Mouse (Mus musculus) neural tube, embryonic 12.5 days (tissue): ENCODE measurements around the gene Sec22a. TPM values are rescaled to one million over a fixed set of nuclear protein-coding genes. Genes with fewer than 3 reads are reported as not detected.

Experiments
- ATAC-seq: fragments of 200-750 bp; cut with Nextera tagmentation; 2 replicates; pipeline ENCODE4 v1.8.0; 2017; ENCODE audit warnings: low read depth, mild to moderate bottlenecking, moderate TSS enrichment, moderate library complexity; ENCODE audit not compliant: low FRiP score
- H3K27ac ChIP-seq: fragments of 300-500 bp; sonication (generic); 2 replicates; pipeline ENCODE4 v1.5.1; 2016
- H3K27me3 ChIP-seq: fragments of 300-500 bp; sonication (generic); replicated peaks from 2 replicates; pipeline ENCODE4 v1.6.1; 2016; ENCODE audit warnings: mild to moderate bottlenecking
- H3K36me3 ChIP-seq: fragments of 300-500 bp; sonication (generic); 2 replicates; pipeline ENCODE4 v1.6.1; 2016; ENCODE audit warnings: mild to moderate bottlenecking
- H3K4me1 ChIP-seq: fragments of 300-500 bp; sonication (generic); 2 replicates; pipeline ENCODE4 v1.6.1; 2016
- H3K4me2 ChIP-seq: fragments of 300-500 bp; sonication (generic); replicated peaks from 2 replicates; pipeline ENCODE4 v1.6.1; 2016; ENCODE audit warnings: mild to moderate bottlenecking
- H3K4me3 ChIP-seq: fragments of 300-500 bp; sonication (generic); 2 replicates; pipeline ENCODE4 v1.5.1; 2016
- H3K9ac ChIP-seq: fragments of 300-500 bp; sonication (generic); 2 replicates; pipeline ENCODE4 v1.6.1; 2016; ENCODE audit warnings: mild to moderate bottlenecking
- H3K9me3 ChIP-seq: fragments of 300-500 bp; sonication (generic); 2 replicates; pipeline ENCODE4 v1.6.1; 2016; ENCODE audit warnings: mild to moderate bottlenecking
- WGBS: fragments of 180-500 bp; shearing (Covaris S2); methylation state at CpG from one replicate; pipeline ENCODE4 v1.1.7; 2016; 5-methylcytosine and 5-hydroxymethylcytosine counted together
- polyA plus RNA-seq: library from polyadenylated mRNA; unstranded; fragments of >200 nt; fragmentation: Nextera tagmentation; extraction: Ambion mirVana; gene quantifications from 2 replicates; pipeline ENCODE4 v1.2.1, GENCODE M21; 2016

Sec22a gene
- polyA plus RNA-seq, 1 experiment from 2014 or later = 35.3 TPM

DNA sequence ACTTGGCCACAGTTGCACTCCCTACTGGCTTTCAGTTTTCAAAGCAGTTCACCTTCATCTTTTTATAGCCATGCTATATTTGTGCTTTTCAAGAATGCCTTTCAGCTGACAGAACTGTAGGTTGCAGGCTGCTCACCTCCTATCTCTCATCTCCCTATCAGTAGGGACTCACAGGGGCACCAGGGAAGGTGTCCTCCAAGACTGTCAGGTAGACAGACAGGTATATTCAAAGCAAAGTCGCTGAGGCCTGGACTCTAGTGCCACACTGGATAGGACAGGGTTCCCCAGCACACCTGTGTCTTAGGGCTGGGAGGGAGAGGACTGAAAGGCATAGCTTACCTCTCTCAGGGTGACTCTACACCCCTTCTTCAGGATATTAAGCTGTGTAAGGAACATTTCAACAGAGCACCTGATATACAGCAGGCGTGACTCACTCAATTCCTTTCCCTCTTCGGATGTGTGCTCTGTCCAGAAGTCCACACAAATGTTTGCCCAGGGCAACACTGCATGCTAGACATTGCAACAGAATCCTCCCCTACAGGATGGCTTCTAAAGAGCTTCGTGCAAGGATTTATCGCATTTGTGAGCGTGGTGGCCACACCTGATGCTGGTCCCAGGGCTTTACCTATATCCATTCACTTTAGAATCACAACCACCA is 55.1 kb downstream of the Sec22a start:
- Histone ChIP-seq H3K36me3 (peaks cover 14% of the 10 kb centered on the region), H3K4me2 (no peak overlapping the region), H3K4me1 (no peaks in the 10 kb centered on the region), H3K4me3 (no peak overlapping the region), H3K9me3 (no peaks in the 10 kb centered on the region), H3K9ac (no peak overlapping the region), H3K27ac (no peak overlapping the region), H3K27me3 (no peaks in the 10 kb centered on the region)
- no peak for ATAC-seq
- 92% methylated on average over 6 of the region's 6 CpGs for WGBS

- no peaks in the 10 kb centered on the region for H3K27me3 ChIP-seq
- H3K9ac ChIP-seq = no peak overlapping the region
- H3K27ac ChIP-seq = no peak overlapping the region
- H3K9me3 ChIP-seq = no peaks in the 10 kb centered on the region
- WGBS = 86% methylated on average over 6 of the region's 6 CpGs
- no peak overlapping the region for H3K4me3 ChIP-seq
- peaks cover 19% of the 10 kb centered on the region for H3K36me3 ChIP-seq
- no peak for ATAC-seq
- no peaks in the 10 kb centered on the region for H3K4me1 ChIP-seq
- no peak overlapping the region for H3K4me2 ChIP-seq
Measured at GRCm38 (mm10) chr16:35308016-35308415, 55.7 kb downstream of the Sec22a start.

GRCm38 (mm10) chr16:35307331-35307730 is 56.4 kb downstream of the Sec22a start:
- WGBS = 73% methylated on average over 2 of the region's 2 CpGs
- H3K9me3 ChIP-seq = no peaks in the 10 kb centered on the region
- no peak overlapping the region for H3K9ac ChIP-seq
- no peak for ATAC-seq
- no peak overlapping the region for H3K4me3 ChIP-seq
- H3K27ac ChIP-seq = no peak overlapping the region
- H3K4me1 ChIP-seq = no peaks in the 10 kb centered on the region
- H3K27me3 ChIP-seq = no peaks in the 10 kb centered on the region
- no peak overlapping the region for H3K4me2 ChIP-seq
- H3K36me3 ChIP-seq = peaks cover 22% of the 10 kb centered on the region

- WGBS = 86% methylated on average over 2 of the region's 2 CpGs
- no peak overlapping the region for H3K9ac ChIP-seq
- H3K9me3 ChIP-seq = no peaks in the 10 kb centered on the region
- H3K4me3 ChIP-seq = no peak overlapping the region
- H3K4me1 ChIP-seq = no peaks in the 10 kb centered on the region
- H3K27ac ChIP-seq = no peak overlapping the region
- no peak for ATAC-seq
- no peak overlapping the region for H3K4me2 ChIP-seq
- peaks cover 25% of the 10 kb centered on the region for H3K36me3 ChIP-seq
- no peaks in the 10 kb centered on the region for H3K27me3 ChIP-seq
Measured at GRCm38 (mm10) chr16:35306631-35307030, 57.1 kb downstream of the Sec22a start.

- Histone ChIP-seq H3K27ac (no peak overlapping the region), H3K4me1 (no peaks in the 10 kb centered on the region), H3K9me3 (no peaks in the 10 kb centered on the region), H3K4me3 (no peak overlapping the region), H3K9ac (no peak overlapping the region), H3K36me3 (peaks cover 25% of the 10 kb centered on the region), H3K27me3 (no peaks in the 10 kb centered on the region), H3K4me2 (no peak overlapping the region)
- ATAC-seq = no peak
- 89% methylated on average over 7 of the region's 7 CpGs for WGBS
Measured at GRCm38 (mm10) chr16:35305226-35305625, 58.5 kb downstream of the Sec22a start.

- Histone ChIP-seq H3K9me3 (no peaks in the 10 kb centered on the region), H3K4me3 (no peak overlapping the region), H3K27ac (no peak overlapping the region), H3K4me2 (no peak overlapping the region), H3K27me3 (no peaks in the 10 kb centered on the region), H3K36me3 (peaks cover 32% of the 10 kb centered on the region), H3K4me1 (no peaks in the 10 kb centered on the region), H3K9ac (no peak overlapping the region)
- 90% methylated on average over 5 of the region's 5 CpGs for WGBS
- ATAC-seq = no peak
Measured at GRCm38 (mm10) chr16:35304416-35304815, 59.3 kb downstream of the Sec22a start.

GRCm38 (mm10) chr16:35303721-35304120 is 60.0 kb downstream of the Sec22a start:
- ATAC-seq = no peak
- H3K9ac ChIP-seq = no peak overlapping the region
- H3K4me1 ChIP-seq = no peaks in the 10 kb centered on the region
- no peaks in the 10 kb centered on the region for H3K9me3 ChIP-seq
- H3K27ac ChIP-seq = no peak overlapping the region
- H3K4me3 ChIP-seq = no peak overlapping the region
- H3K27me3 ChIP-seq = no peaks in the 10 kb centered on the region
- 90% methylated on average over 6 of the region's 6 CpGs for WGBS
- H3K4me2 ChIP-seq = no peak overlapping the region
- H3K36me3 ChIP-seq = peaks cover 35% of the 10 kb centered on the region

- ATAC-seq = no peak
- no peak overlapping the region for H3K9ac ChIP-seq
Measured at GRCm38 (mm10) chr16:35302441-35303280, 61.1 kb downstream of the Sec22a start.

GRCm38 (mm10) chr16:35300156-35300555 is 63.6 kb downstream of the Sec22a start:
- no peaks in the 10 kb centered on the region for H3K4me1 ChIP-seq
- H3K4me2 ChIP-seq = no peak overlapping the region
- ATAC-seq = no peak
- no peaks in the 10 kb centered on the region for H3K27me3 ChIP-seq
- WGBS = 96% methylated on average over 6 of the region's 6 CpGs
- peaks cover 32% of the 10 kb centered on the region for H3K36me3 ChIP-seq
- H3K4me3 ChIP-seq = no peak overlapping the region
- H3K9ac ChIP-seq = no peak overlapping the region
- no peaks in the 10 kb centered on the region for H3K9me3 ChIP-seq
- no peak overlapping the region for H3K27ac ChIP-seq

More at GRCm38 (mm10) chr16:35302441-35303280, 61.1 kb downstream of the Sec22a start:
- Histone ChIP-seq H3K4me1 (no peaks in the 10 kb centered on the region), H3K27me3 (no peaks in the 10 kb centered on the region), H3K4me3 (no peak overlapping the region), H3K36me3 (peaks cover 35% of the 10 kb centered on the region), H3K27ac (no peak overlapping the region), H3K9me3 (no peaks in the 10 kb centered on the region), H3K4me2 (no peak overlapping the region)
- 57% methylated on average over 7 of the region's 7 CpGs for WGBS

- WGBS = 93% methylated on average over 5 of the region's 5 CpGs
- Histone ChIP-seq H3K4me1 (no peaks in the 10 kb centered on the region), H3K9ac (no peak overlapping the region), H3K4me3 (no peak overlapping the region), H3K36me3 (peaks cover 17% of the 10 kb centered on the region), H3K27me3 (no peaks in the 10 kb centered on the region), H3K4me2 (no peak overlapping the region), H3K9me3 (no peaks in the 10 kb centered on the region), H3K27ac (no peak overlapping the region)
- ATAC-seq = no peak
Measured at GRCm38 (mm10) chr16:35297786-35298185, 65.9 kb downstream of the Sec22a start.

DNA sequence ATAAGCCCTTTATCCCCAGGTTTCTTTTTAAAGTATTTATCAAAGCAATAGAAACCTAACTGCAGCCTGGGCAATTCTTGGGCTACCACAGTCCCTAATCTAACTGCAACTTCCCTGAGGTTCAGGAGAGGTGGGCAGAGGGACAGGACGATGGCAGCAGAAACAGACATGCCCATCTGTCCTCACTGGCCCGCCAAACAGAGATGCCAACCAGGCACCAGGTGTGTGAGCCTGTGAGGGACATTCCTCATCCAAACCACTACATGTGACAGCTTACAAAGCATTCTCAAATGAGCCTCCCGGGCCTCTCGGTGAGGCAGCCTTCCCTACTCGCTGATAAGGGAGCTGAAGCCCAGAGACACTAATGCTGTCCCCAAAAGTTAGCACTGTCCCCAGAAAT is 76.5 kb downstream of the Sec22a start:
- 90% methylated on average over 5 of the region's 5 CpGs for WGBS
- Histone ChIP-seq H3K4me2 (no peak overlapping the region), H3K27me3 (no peaks in the 10 kb centered on the region), H3K4me3 (no peak overlapping the region), H3K27ac (no peak overlapping the region), H3K36me3 (peaks cover 15% of the 10 kb centered on the region), H3K9me3 (no peaks in the 10 kb centered on the region), H3K9ac (no peak overlapping the region), H3K4me1 (no peaks in the 10 kb centered on the region)
- no peak for ATAC-seq

GRCm38 (mm10) chr16:35285821-35286220 is 77.9 kb downstream of the Sec22a start:
- Histone ChIP-seq H3K27me3 (no peaks in the 10 kb centered on the region), H3K4me1 (no peaks in the 10 kb centered on the region), H3K4me2 (no peak overlapping the region), H3K27ac (no peak overlapping the region), H3K4me3 (no peak overlapping the region), H3K9ac (no peak overlapping the region), H3K36me3 (peaks cover 15% of the 10 kb centered on the region), H3K9me3 (no peaks in the 10 kb centered on the region)
- 83% methylated on average over 9 of the region's 9 CpGs for WGBS
- no peak for ATAC-seq
